Mouse (Mus musculus) left cerebral cortex, postnatal 14 days (tissue): ENCODE data around the gene Tef. TPM values are rescaled to one million over a fixed set of nuclear protein-coding genes. Genes with fewer than 3 reads are reported as not detected.

Experiments used
- DNase-seq, 2 experiments: peaks; one replicate each; pipeline ENCODE4 v3.0.0; 2021 to 2022; ENCODE audit warnings: low spot score in 2 of 2, mixed read lengths in 1 of 2
- intact Hi-C: fragments of 180-260 bp; cut with DNase I; formaldehyde crosslinking; loops from one replicate; pipeline ENCODE4 v1.15.1; 2025
- total RNA-seq, 2 experiments: library from RNA; stranded (reverse); gene quantifications; 2 replicates each; pipeline ENCODE4 v1.2.3; 2021

The Tef gene
- total RNA-seq, 2 experiments from 2014 or later, result 188 to 210 TPM

DNA sequence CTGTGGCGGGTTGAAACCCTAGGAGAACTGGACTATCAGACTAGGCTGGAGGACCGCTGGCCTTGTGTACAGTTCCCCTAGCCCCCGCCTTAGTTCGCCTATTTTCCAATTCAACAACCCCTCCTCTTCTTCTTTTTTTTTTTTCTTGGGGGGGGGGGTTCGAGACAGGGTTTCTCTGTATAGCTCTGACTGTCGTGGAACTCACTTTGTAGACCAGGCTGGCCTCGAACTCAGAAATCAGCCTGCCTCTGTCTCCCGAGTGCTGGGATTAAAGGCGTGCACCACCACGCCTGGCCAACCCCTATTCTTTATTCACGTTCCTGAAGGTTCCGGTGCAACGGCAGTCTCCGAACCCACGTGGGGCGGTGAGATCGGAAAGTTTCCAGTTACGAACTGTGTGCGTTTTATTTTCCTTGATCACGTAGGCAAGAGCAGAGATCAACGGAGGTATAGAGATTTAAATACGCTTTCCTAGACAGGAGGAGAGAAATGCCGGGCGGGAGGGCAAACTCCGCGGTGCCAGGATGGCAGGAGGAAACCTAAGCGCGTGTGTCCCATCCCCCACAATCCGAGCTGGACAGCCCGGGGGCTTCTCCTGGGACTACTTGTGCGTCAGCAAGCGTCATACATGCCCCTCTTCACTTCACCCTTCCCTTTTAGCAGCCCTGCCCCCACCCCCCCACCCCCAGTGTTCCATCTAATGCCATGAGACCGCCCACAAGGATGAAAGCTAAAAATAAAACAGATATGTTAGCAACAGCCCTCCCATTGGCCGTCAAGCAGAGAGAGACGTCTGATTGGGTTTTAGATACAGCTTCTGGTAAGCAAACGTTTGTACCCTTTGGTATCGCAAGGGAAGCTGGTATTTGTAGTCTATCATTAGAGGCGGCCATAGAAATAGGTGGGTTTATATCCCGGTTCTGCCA is 57.4 kb downstream of the Tef start:
- intact Hi-C loops, result no loop called here
- peak; percentile 89 to 98 for DNase-seq

DNA sequence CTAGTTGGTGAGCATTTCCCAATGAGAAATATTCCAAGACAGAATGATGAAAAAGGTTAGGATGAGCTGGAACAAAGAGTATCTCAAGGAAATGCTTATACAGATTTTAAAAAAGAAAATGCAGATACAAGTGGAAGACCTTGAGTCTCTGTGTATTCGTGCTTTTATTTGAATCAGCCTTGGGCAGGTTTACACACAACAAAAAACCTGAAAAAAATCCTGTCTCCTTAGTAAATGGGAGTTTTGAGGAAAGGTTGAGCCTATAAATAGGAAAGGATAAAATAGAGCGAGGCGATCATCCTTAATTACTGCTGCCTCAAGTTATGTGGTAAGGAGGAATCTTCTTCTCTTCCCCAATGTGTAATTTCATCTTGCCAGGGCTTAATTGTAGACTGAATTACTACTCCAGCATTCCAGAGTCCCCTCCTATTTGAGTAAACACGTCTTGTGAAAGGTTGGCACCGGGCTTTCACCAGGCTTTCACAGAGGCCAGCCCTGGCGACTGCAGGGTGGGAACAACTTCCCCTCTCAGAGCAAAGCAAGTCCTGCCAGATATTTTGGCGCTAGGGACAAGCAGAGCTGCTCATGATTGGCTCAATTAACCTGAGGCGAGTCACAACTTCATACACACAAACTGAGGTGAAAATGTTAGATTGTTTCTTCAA is 58.4 kb downstream of the Tef start:
- intact Hi-C loops, result no loop called here
- peak; percentile 43 to 44 for DNase-seq

DNA sequence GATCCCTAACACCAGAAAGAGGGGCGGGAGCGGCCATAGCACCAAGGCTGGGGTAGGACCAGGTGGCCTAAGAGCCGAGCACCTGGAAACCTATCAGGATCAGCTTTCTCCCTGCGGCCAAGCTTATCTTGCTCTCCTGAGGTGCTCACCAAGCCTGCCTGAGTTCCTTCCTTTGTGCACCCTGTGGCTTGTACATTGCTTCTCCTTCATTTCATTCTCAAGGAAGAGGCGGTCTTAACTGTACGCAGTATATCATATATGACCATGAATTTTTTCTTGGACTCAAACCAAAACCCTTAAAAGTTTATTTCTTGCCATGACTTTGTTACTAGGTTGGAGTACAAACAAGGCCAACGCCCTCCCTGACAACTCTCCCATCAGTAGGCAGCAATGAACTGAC is 62.0 kb downstream of the Tef start:
- no peak for DNase-seq
- intact Hi-C loops, result no loop called here

DNA sequence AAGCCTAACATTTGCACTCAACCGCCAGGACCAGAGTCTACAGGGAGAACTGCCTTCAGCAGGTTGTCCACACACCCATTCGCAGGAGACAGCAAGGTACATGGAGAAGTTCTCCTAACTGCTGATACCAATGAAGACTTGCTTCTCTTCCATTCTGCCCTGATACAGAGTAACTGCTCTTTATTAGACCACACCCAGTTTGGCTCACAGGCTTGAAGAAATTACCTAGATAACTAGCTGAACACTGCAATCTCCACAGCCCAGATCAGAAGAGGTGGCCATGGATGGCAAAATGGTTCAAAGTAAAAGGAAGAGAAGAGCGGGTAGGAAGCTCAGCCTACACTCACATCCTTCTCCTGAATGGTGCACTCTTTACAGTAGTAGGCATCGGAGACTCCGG is 67.8 kb downstream of the Tef start:
- DNase-seq, result no peak
- intact Hi-C loops, result no loop called here

DNA sequence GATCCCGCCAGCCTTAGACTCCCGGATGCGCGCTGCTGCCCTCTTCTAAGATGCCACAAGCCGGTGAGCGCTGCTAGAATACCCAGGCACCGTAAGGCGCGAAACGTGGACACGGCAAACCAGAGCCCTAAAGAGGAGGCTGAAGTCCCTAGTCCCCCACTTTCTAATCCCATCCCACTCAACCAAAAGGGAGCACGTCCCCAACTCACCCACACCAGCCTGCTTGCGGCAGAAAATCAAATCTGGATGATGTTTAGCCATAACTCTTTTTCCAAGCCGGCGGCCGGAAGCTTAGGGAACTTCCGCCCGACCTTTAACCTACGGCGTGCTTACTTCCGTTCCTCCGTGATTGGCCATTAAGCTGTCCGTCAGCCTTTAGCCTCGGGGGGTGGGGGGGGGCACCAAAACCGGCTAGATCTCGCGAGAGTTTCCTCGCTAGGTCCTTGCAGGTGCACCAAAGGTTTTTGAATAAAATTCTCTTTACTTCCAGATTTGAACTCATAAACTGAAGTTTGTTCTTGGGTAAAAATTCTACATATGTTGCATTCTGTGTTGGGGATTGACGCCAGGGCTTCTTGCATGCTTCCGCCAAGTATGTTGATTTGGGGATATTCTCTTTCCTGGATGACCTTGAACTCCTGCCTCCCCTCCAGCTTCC is 69.5 kb downstream of the Tef start, which contains the start of gene Phf5a:
Gene Phf5a, minus strand, starts transcription at position 308 of the 658 bp plus-strand sequence.
- DNase-seq, result peak; percentile 90 to 92
- intact Hi-C loops, result no loop called here

DNA sequence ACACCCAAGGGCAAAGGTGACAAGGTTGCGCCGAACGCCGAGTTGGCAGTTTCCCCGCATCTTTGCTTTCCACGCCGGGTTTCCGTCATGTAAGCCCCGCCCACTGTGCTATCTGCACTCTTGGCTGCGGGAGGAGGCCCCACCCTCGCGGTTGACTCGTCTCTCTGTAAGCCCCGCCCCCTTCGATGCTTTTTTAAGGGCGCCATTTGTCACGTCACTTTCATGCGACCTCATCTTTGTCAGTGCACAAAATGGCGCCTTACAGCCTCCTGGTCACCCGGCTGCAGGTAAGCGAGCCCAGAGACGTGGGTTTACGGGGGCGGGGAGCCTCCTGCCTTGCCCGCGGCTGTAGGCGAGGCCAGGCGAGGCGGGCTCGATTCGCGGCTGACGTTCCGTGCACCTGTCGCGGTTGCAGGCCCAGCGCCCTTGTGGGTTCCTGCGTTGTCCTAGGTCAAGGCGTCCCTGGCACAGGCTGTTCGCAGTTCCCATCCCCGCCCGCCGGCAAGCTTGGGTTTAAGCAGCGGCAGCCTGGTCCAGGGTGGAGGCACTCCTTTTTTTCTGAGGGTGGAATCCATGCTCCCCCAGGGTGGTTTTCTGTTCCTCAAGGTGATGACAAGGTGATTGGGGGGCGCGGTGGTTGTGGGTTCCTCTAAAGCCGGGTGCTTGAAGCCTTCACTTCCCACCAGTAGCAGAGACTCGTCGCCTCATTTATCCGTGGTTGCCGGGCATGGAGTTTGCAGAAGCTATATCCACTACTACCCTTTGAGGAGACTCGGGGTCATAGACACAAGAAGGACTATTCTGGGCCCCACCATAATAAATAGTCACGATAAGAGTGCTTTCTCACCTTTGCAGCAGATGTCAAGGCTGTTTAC is 70.3 kb downstream of the Tef start, which contains the start of gene Aco2:
Gene Aco2, plus strand, starts transcription at position 48 of the 875 bp plus-strand sequence.
- intact Hi-C loops, result no loop called here
- peak; percentile 100 for DNase-seq

Other genes with a start within 250 kb of the Tef start
- 10 to 100 TPM; 57.9 to 58.3 TPM for gene Ep300, start 217.1 kb upstream of the Tef start, total RNA-seq
- 10 to 100 TPM; 34.4 to 35.5 TPM for gene L3mbtl2, start 138.5 kb upstream of the Tef start, total RNA-seq
- gene Chadl, start 105.1 kb upstream of the Tef start, total RNA-seq, result 10 to 100 TPM; 18.8 to 23.8 TPM
- 100 to 1,000 TPM; 188 to 197 TPM for gene Zc3h7b, start 57.4 kb upstream of the Tef start, total RNA-seq
- gene Rangap1, start 56.9 kb upstream of the Tef start, total RNA-seq, result 100 to 1,000 TPM; 199 to 206 TPM
- gene Tob2, start 56.4 kb downstream of the Tef start, total RNA-seq, result 10 to 100 TPM; 25.8 to 31.8 TPM
- gene Phf5a, start 69.5 kb downstream of the Tef start, total RNA-seq, result 10 to 100 TPM; 31.8 to 39.8 TPM
- gene Aco2, start 69.9 kb downstream of the Tef start, total RNA-seq, result 100 to 1,000 TPM; 445 to 467 TPM
- gene Polr3h, start 123.8 kb downstream of the Tef start, total RNA-seq, result 10 to 100 TPM; 52.8 to 53.9 TPM
- gene Csdc2, start 134.3 kb downstream of the Tef start, total RNA-seq, result 100 to 1,000 TPM; 109 to 112 TPM
- 100 to 1,000 TPM; 190 to 201 TPM for gene Pmm1, start 158.5 kb downstream of the Tef start, total RNA-seq
- gene 1700029P11Rik, start 178.1 kb downstream of the Tef start, total RNA-seq, result not detected
- gene Xrcc6, start 185.4 kb downstream of the Tef start, total RNA-seq, result 10 to 100 TPM; 18.7 to 23.9 TPM
- 100 to 1,000 TPM; 103 to 117 TPM for gene Desi1, start 231.4 kb downstream of the Tef start, total RNA-seq
- 100 to 1,000 TPM in 1 of 2 experiments, 10 to 100 TPM in 1; 91.1 to 102 TPM for gene Snu13, start 245.2 kb downstream of the Tef start, total RNA-seq